ENCODE assay signal across 23 mouse cellular contexts in genomic region chr15:68496438-68496837, GRCm38 (mm10).
A peak's percentile ranks its signal among the peaks of the same experiment; 100 is the strongest.
DNase-seq lines count a peak whose midpoint lies in the region; ATAC-seq lines count a peak whose summit lies in the region.
"Had no signal": no experiment of that assay in that cellular context is flagged by ENCODE, and none has a peak within 500 bp of the region (broad histone marks: within the 10 kb centered on the region; RNA-seq: fewer than 3 reads in every experiment).

No protein-coding gene starts in this region.

- 83% methylated on average over 2 of the region's 2 CpGs for WGBS in hindbrain, embryonic 11.5 days

- H3K4me1 ChIP-seq in hindbrain, embryonic 11.5 days (replicated peaks; ENCODE audit: control insufficient read depth, insufficient read depth, low read length), result no peaks in the 10 kb centered on the region
- H3K4me1 ChIP-seq: embryonic facial prominence, embryonic 13.5 days; hindbrain, embryonic 13.5 days; midbrain, embryonic 12.5 days; neural tube, embryonic 12.5 days; stomach, embryonic 15.5 days had no signal

- H3K36me3 ChIP-seq in hindbrain, embryonic 11.5 days (ENCODE audit: control insufficient read depth, insufficient read depth, low read length), result no peaks in the 10 kb centered on the region
- H3K36me3 ChIP-seq: embryonic facial prominence, embryonic 13.5 days; hindbrain, embryonic 13.5 days; midbrain, embryonic 12.5 days; neural tube, embryonic 12.5 days; stomach, embryonic 15.5 days had no signal

- H3K27me3 ChIP-seq in hindbrain, embryonic 11.5 days (ENCODE audit: control insufficient read depth, insufficient read depth, low read length), result no peaks in the 10 kb centered on the region
- H3K27me3 ChIP-seq: embryonic facial prominence, embryonic 13.5 days; hindbrain, embryonic 13.5 days; midbrain, embryonic 12.5 days; neural tube, embryonic 12.5 days; stomach, embryonic 15.5 days had no signal

- H3K4me2 ChIP-seq in hindbrain, embryonic 11.5 days (replicated peaks; ENCODE audit: low read depth, low read length), result no peak overlapping the region
- H3K4me2 ChIP-seq: embryonic facial prominence, embryonic 13.5 days; heart, embryonic 11.5 days; hindbrain, embryonic 13.5 days; midbrain, embryonic 12.5 days; neural tube, embryonic 12.5 days; stomach, embryonic 15.5 days had no signal

- no peak overlapping the region for H3K9ac ChIP-seq in hindbrain, embryonic 11.5 days (ENCODE audit: low read depth, low read length)
- H3K9ac ChIP-seq: embryonic facial prominence, embryonic 13.5 days; hindbrain, embryonic 13.5 days; midbrain, embryonic 12.5 days; neural tube, embryonic 12.5 days; stomach, embryonic 15.5 days had no signal

- no peak overlapping the region for H3K27ac ChIP-seq in hindbrain, embryonic 11.5 days (ENCODE audit: low read depth, low read length)
- H3K27ac ChIP-seq: embryonic facial prominence, embryonic 13.5 days; hindbrain, embryonic 13.5 days; midbrain, embryonic 12.5 days; neural tube, embryonic 12.5 days; stomach, embryonic 15.5 days had no signal

- DNase-seq in cerebellum, postnatal 10 days, result peak; percentile 9 to 10
- no peak for DNase-seq in cerebellum, postnatal 36 days
- DNase-seq in layer of hippocampus, adult 11-12 months (ENCODE audit: low spot score), result peak; percentile 41
- no peak for DNase-seq in layer of hippocampus, postnatal 25 days (ENCODE audit: extremely low spot score in 1 of 2, low spot score in 1 of 2)
- DNase-seq in right cerebral cortex, adult 18-20 months, result peak; percentile 55
- no peak for DNase-seq in right cerebral cortex, postnatal 4 days
- no peak for DNase-seq in thymus, postnatal 10 days (ENCODE audit: low spot score in 2 of 2)
- no peak for DNase-seq in hindbrain, embryonic 11.5 days (ENCODE audit: low spot score)
- DNase-seq: cerebellum, adult 9-11 months; gastrocnemius, postnatal 36 days; heart, postnatal 10 days; kidney, adult 8-10 months; kidney, postnatal 25 days; liver; thymus, adult 2 months had no signal

- no peaks in the 10 kb centered on the region for H3K9me3 ChIP-seq in hindbrain, embryonic 11.5 days (ENCODE audit: control insufficient read depth, low read length)
- H3K9me3 ChIP-seq: embryonic facial prominence, embryonic 13.5 days; hindbrain, embryonic 13.5 days; midbrain, embryonic 12.5 days; neural tube, embryonic 12.5 days; stomach, embryonic 15.5 days had no signal

- ATAC-seq in hindbrain, embryonic 11.5 days (ENCODE audit: low FRiP score), result no peak
- ATAC-seq: inflammation-experienced regulatory T-cells, adult 6 months; lung, postnatal 0 days had no signal

- H3K4me3 ChIP-seq in hindbrain, embryonic 11.5 days (ENCODE audit: low read depth, low read length), result no peak overlapping the region
- H3K4me3 ChIP-seq: embryonic facial prominence, embryonic 13.5 days; hindbrain, embryonic 13.5 days; midbrain, embryonic 12.5 days; neural tube, embryonic 12.5 days; stomach, embryonic 15.5 days had no signal

Comparison
In these comparisons a context has a peak if more than half of its experiments do, and no peak if none do; other contexts are left out.
1. DNase-seq: peak in cerebellum, postnatal 10 days (2 of 2), layer of hippocampus, adult 11-12 months (single experiment) and right cerebral cortex, adult 18-20 months (single experiment); none in cerebellum, postnatal 36 days (0 of 2), layer of hippocampus, postnatal 25 days (0 of 2), right cerebral cortex, postnatal 4 days (single experiment), thymus, postnatal 10 days (0 of 2) and hindbrain, embryonic 11.5 days (single experiment).